Mouse (Mus musculus): ENCODE results near the gene Ccdc159. TPM values are rescaled to one million over a fixed set of nuclear protein-coding genes. Genes with fewer than 3 reads are reported as not detected.

Gene Ccdc159
- polyA plus RNA-seq (2012) = 0.17 and 0.31 TPM in 2 replicates

- TF ChIP-seq GATA1 (IDR thresholded peaks at IDR 0.05; ENCODE audit: low read length) = no peak
Observed at GRCm38 (mm10) chr9:21927208-21927753, at the start of gene Ccdc159, which contains the start of gene Tmem205. Gene Ccdc159 (plus strand): TSS chr9:21927471. Gene Tmem205 (minus strand): TSS chr9:21927556.

GRCm38 (mm10) chr9:21889229-21889628, 38.0 kb upstream of the Ccdc159 start:
- no peak for TF ChIP-seq GATA1 (IDR thresholded peaks at IDR 0.05; ENCODE audit: low read length)

GRCm38 (mm10) chr9:21901223-21901820, 25.9 kb upstream of the Ccdc159 start:
- TF ChIP-seq GATA1 (IDR thresholded peaks at IDR 0.05; ENCODE audit: low read length) = no peak

- no peak for TF ChIP-seq GATA1 (IDR thresholded peaks at IDR 0.05; ENCODE audit: low read length)
Observed at GRCm38 (mm10) chr9:21904031-21904430, 23.2 kb upstream of the Ccdc159 start.

GRCm38 (mm10) chr9:21908216-21908615, 19.1 kb upstream of the Ccdc159 start:
- no peak for TF ChIP-seq GATA1 (IDR thresholded peaks at IDR 0.05; ENCODE audit: low read length)

- no peak for TF ChIP-seq GATA1 (IDR thresholded peaks at IDR 0.05; ENCODE audit: low read length)
Observed at GRCm38 (mm10) chr9:21909474-21910223, 17.6 kb upstream of the Ccdc159 start.

GRCm38 (mm10) chr9:21916851-21917492, 10.3 kb upstream of the Ccdc159 start:
- TF ChIP-seq GATA1 (IDR thresholded peaks at IDR 0.05; ENCODE audit: low read length) = no peak

GRCm38 (mm10) chr9:21917493-21918034, 9.7 kb upstream of the Ccdc159 start:
- TF ChIP-seq GATA1 (IDR thresholded peaks at IDR 0.05; ENCODE audit: low read length) = no peak

GRCm38 (mm10) chr9:21918035-21918592, 9.2 kb upstream of the Ccdc159 start, which contains the start of gene Rab3d:
Gene Rab3d (minus strand): TSS chr9:21918192.
- no peak for TF ChIP-seq GATA1 (IDR thresholded peaks at IDR 0.05; ENCODE audit: low read length)

- no peak for TF ChIP-seq GATA1 (IDR thresholded peaks at IDR 0.05; ENCODE audit: low read length)
Observed at GRCm38 (mm10) chr9:21918692-21919384, 8.4 kb upstream of the Ccdc159 start.

GRCm38 (mm10) chr9:21923036-21923435, 4.2 kb upstream of the Ccdc159 start:
- TF ChIP-seq GATA1 (IDR thresholded peaks at IDR 0.05; ENCODE audit: low read length) = no peak

GRCm38 (mm10) chr9:21923490-21924098, 3.7 kb upstream of the Ccdc159 start:
- TF ChIP-seq GATA1 (IDR thresholded peaks at IDR 0.05; ENCODE audit: low read length) = no peak

GRCm38 (mm10) chr9:21924099-21924493, 3.2 kb upstream of the Ccdc159 start:
- no peak for TF ChIP-seq GATA1 (IDR thresholded peaks at IDR 0.05; ENCODE audit: low read length)

GRCm38 (mm10) chr9:21925034-21925433, 2.2 kb upstream of the Ccdc159 start:
- TF ChIP-seq GATA1 (IDR thresholded peaks at IDR 0.05; ENCODE audit: low read length) = no peak
